Mouse (Mus musculus): ENCODE measurements around the gene 2310046K23Rik.

GRCm38 (mm10) chr3:92572514-92573155, 38.3 kb upstream of the 2310046K23Rik start:
- TF ChIP-seq CTCF (IDR thresholded peaks at IDR 0.05; ENCODE audit: control insufficient read depth, insufficient read depth, insufficient replicate concordance, low read depth, low read length) (no peak), POLR2A (IDR thresholded peaks at IDR 0.05; ENCODE audit: control insufficient read depth, low read depth, low read length) (no peak)
